Mouse (Mus musculus) skeletal muscle tissue, adult 2 months (tissue): ENCODE data around the gene Parg.

Experiments used
- DNase-seq: peaks from one replicate; pipeline ENCODE4 v3.0.0-alpha.2; 2012; ENCODE audit warnings: low read depth, low spot score

The Parg gene

DNA sequence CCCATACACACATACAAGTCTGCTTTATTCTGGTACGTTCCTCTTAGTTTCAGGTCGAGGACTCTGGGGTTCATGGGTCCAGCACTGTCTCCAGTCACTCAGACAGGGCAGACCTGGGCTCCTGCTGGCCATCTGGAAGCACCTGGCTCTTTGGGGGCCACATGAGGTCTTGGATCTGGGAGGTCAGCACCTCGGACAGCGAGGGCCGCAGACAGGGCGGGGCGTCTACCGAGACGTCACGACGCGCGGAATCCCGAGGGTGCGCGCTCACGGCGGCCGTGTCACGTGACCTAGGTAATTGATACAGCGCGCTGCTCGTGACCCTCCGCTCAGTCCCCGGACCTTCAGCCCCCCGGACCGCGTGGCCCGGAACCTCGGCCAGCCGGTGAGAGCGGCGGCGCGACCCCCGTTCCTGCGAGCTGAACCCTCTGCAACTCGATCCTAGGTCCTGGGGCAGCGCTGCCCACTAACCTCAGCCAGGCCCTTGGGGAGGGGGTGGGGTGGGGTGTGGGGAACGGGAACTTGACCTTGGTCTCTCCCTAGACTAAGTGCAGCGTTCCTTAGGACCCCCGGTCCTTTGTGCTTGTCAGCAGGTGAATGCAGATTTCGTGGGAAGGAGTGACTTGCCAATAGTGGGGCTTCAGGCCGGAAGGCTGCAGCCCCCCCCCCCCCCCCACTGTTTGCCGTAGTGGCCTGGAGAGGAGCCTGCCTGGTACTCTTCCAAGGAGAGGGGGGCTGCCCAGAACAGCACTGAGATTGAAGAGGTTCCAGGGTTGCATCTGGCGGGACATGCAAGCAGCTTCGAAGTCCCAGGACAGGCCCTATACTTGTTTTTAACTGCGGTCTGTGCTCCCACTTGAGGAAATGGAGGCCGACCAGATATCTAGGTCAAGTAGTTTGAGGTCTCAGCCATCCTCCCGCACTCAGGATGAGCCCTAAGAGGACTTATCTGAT, 120.3 kb downstream of the Parg start, which contains the start of gene Ogdhl:
Ogdhl (plus strand) TSS at position 288 of the 954 bp plus-strand sequence.
- peak; percentile 39 for DNase-seq

DNA sequence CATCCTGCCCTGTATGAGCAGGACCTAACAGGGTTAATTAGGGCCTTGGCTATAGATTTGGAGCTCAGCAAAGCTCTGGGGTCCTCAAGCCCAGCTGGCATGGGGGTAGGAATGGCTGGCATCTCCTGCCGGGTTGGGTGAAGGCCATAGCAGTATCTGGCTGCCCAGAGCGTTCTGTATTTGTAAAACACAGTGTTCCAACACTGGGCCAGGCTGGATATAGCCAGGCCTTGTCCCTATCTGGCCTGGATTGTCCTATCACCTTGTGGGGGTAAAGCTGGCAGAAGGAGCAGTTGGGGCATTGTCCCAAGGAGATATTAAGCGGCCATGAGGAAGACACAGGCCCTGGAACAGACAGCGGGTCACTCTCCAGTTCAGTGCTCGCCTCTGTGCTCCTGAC, 121.5 kb downstream of the Parg start:
- DNase-seq, result no peak

DNA sequence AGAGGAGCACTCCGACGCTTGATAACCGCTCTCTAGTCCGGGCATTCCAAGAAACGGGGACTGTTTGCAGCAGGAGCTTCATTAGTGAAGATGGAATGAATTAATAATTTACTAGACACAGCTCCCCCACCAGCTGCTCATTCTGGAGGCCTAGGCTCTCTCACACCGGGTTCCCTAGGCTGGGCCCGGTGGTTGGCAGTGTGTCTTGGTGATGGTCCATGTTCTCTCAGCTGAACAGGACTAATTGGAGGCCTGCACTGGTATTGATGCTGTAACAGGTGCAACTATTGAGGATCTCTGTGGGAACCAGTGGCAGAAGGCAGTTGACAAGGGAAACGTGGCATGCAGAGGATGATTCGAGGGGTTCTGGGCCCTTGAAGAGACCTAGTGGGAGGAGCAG, 125.6 kb downstream of the Parg start:
- no peak for DNase-seq

DNA sequence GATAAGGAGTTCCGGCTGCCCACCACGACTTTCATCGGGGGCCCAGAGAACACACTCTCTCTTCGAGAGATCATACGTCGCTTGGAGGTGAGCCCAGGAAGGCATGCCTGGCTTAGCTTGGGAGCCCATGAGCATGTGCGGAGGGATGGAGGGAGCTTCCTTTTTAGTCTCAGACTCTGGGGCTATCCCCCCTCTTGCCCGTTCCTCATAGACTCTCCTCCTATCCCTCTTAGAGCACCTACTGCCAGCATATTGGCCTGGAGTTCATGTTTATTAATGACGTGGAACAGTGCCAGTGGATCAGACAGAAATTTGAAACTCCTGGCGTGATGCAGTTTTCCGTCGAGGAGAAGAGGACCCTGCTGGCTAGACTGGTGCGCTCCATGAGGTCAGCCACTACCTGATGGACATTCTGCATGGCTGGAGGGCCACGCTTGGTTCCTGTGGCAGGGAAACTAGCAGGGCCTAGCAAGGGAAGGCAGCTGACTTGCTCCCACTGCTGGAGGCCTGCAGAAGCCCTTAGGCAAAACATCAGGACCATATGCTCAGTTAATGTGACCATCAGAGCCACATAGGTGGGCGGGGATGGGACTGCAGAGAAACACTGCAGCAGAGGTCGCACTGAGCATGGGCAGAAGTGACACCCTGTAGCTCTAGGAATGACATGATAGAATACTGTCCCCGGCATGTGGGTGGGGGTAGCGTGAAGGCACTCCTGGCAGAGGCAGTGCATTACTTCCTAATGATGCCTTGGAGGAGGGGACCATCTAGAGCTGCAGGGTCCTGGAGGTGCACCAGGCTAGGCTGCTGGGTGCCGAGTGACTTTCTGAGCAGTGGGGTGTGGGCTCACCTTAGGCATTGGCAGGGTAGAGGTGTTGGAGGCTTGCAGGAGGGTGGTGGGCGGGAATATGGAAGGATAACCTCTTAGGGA, 131.0 kb downstream of the Parg start:
- DNase-seq, result no peak

DNA sequence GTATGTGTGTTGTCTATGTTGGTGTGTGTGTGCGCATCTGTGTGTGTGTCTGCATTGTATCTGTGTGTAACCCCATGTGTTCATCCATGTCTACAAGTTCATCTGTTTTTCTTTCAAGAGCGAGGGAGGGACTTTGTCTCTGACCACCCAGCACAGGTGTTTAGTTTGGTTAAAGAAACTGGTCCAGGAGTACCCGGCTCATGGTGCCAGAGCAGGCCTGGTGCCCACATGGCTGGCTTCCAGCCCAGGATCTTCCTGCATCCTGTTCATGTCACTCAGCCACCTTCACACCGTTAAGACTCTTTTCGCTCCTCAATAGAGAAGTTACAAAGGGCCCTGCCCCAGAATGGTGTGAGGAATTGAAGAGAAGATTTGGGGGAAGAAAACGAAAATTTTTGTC, 134.3 kb downstream of the Parg start:
- DNase-seq, result no peak

DNA sequence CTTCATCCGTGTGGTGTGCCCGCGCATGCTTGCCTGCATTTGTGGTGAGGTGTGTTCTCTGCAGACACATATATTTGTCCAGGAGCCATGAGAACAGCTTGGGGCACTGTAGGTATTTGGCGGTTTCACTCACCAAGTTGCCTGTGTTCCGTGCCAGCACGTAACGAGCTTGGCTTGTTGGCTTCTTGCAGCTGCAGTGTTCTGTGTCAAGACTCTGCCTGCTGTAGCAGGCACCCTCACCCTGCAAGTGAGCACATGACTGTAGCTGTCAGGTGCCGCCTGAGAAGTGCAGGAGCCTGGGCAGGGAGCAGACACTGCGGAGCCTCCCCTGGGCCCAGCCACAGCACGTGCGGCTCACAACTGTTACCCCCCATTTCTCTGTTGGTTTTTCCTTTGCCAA, 134.8 kb downstream of the Parg start:
- no peak for DNase-seq

DNA sequence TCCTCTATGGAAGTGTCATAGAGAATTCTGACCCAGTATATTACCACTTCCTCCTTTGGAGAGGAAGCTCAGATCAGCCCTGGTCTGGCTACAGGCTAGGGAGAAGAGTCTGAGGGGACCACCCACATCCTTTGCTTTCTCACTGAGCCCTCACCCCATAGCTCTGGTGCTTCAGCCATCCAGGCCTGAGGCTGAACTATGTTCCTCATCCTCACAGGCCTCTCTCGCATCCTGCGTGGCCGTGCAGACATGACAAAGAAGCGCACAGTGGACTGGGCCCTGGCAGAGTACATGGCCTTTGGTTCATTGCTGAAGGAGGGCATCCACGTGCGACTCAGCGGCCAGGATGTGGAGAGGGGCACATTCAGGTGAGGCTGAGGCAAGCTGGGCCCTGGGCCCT, 140.1 kb downstream of the Parg start:
- DNase-seq, result no peak

DNA sequence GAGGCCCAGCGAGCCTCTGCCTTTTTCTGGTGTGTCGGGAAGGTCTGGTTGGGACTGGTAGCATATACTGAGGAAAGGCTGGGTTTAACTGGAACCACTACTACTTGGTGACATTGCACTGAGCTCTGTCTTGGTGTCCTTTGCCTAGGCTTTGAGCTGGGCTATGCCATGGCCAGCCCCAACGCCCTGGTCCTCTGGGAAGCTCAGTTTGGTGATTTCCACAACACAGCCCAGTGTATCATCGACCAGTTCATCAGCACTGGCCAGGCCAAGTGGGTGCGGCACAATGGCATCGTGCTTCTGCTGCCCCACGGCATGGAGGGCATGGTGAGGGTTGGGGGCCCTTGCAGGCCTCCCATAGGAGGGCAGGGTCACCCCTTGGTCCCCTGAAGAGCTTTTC, 142.4 kb downstream of the Parg start:
- no peak for DNase-seq

DNA sequence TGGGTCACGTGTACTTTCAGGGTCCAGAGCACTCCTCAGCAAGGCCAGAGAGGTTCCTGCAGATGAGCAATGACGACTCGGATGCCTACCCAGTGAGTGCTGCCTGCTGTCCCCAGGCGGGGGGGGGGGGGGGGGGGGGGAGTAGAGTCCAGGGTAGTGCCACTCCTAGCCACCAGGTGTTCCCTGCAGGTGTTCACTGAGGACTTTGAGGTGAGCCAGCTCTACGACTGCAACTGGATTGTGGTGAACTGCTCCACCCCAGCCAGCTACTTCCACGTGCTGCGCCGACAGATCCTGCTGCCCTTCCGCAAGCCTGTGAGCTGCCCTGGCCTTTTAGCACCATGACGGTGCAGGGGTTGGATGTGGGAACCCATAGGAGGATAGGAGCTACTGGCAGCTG, 142.9 kb downstream of the Parg start:
- DNase-seq, result no peak
